Mouse (Mus musculus) c-Kit-positive CD71-negative TER-119-negative erythroid progenitor cells, embryonic 14.5 days (primary cell): ENCODE results near the gene Dmac2.
A peak's percentile ranks its signal among the peaks of the same experiment; 100 is the strongest.

Experiments used
- DNase-seq: peaks from one replicate; pipeline ENCODE4 v3.0.0-alpha.2; 2013; ENCODE audit warnings: low read depth

Gene Dmac2

DNA sequence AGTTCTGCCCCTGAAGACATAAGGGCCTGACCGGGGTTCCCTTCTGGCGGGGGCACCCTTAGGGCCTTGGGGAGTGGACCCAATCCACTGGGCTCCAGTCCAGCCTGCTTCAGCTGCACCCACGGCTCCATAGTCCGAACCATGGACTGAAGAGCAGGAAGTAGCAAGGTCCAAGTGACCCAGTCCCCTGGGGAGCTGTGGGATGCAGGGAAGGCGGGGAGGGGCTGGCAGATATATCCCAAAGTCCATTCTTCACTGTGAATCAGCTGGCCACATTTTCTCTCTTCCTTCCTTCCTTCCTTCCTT, 3.6 kb upstream of the Dmac2 start, which contains the start of gene Erich4:
TSS of gene Erich4 (minus strand) at position 187 of the 306 bp plus-strand sequence.
- no peak for DNase-seq

DNA sequence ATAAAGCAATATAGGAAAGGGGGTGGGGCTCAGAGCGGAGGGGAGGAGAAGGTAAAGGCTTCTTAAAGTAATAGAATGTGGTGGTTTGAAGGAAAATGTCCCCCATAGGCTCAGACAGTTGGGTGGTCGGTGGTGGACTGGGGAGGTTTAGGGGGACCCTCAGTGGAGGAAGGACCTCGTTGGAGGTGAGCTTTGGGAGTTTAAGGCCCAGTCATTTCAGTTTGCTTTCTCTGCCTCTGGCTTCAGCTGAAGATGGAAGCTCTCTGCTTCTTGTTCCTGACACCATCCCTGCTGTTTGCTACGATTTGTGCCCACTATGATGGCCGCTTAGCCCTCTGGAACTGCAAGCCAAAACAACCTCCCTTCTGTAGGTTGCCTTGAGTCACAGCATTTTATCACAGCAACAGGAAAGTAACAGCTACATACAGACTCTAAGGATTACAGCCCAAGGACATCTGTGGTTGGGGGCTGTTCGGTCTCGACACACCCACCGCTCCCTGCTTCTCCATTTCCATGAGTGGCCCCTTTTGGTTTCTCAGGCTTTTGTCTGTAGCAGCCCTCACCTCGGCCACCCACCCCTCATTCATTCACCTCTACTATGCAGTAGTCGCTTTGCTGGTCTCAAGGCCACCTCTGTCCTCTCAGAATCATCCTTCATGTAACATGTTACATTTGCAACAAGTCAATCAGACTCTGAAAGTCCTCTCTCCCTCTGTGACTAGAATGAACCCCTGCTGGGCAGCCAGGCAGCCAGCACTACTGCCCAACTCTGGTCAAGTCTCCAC, 1.6 kb upstream of the Dmac2 start:
- DNase-seq, result no peak

DNA sequence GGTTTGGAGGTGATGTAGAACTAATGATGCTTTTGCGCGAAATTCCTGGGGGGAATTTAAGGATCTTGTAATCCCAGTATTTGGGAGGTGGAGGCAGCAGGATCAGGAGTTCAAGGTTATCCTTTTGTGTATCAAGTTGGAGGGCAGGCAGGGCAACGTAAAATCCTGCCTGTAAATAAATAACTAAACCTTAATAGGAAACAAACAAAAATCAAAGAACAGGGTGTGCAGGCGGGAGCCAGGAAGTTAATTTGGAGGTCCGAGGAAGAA, 443 bp downstream of the Dmac2 start:
- no peak for DNase-seq

DNA sequence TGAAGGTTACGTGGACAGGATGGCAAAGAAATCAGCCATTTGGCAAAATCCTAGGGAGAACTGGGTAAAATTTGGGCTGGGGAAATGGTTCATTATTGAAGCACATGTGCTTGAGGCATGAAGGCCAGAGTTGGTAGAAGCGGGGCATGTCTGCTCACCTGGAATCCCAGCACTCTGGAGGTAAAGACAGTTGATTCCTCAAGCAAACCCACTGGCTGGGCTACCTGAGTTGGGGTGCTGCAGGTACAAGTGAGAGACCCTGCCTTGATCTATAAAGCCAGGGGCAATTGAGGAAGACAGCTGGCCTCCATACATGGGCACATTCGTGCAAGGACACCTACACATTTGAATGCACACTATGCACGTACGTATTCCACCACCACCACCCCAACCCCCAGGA, 887 bp downstream of the Dmac2 start:
- DNase-seq, result no peak

DNA sequence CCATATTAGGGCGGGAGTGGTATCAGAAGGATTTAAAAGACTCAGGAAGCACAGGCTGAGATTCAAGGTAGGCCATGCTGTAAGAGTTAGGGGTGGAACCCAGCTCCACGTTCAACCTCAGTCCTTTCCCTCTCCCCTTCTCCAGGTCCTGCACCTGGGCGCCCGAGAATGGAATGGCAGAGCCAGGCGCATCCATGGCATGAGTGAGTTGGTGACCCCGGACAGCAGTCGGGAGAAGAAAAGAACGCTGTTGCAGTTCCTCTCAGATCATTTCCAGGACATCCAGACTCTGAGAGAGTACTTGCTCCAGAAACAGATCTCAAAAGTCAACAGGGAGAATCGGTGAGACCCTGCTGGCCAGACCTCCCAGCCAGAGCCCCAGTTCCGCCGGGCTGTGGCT, 1.5 kb downstream of the Dmac2 start:
- no peak for DNase-seq

DNA sequence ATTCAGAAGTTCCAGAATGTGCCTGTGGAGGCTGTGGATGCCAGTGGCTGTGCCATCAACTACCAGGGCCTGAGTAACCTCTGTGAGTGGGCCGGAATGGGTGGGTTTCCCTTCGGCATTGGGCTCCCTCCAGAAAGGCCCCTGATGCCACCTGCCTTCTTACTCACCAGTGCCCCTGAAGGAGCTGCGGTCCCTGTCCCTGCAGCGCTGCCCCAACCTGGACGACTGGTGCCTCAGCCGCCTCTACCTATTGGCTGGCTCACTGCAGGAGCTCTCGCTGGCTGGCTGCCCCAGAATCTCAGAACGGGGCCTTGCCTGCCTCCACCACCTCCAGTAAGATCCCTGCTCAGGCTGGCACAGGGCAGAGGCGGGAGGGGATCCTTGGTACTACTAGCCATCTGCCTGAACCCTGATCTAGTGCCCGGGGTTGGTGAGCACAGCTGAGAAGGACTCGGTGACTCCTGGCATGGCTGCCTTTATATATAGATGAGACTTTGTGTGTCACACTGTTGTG, 4.7 kb downstream of the Dmac2 start:
- no peak for DNase-seq

DNA sequence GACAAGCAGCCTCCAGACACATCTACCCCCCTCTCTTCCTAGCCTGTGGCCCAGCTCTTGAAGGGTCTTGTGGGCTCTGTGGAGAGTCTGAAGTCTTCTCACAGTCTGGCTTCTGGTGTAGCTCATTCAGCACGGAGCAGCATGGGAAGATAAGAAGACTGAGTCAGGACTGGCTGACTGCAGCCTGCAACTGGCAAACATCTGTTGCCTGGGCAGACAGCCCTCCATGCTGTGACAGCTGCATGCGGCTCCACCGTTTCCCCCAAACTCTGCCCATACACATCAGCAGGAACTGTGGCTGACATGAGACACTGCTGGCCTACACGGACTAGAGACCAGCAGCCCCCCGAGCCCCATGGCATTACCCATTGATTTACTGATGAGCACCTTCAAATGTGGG, 5.6 kb downstream of the Dmac2 start:
- DNase-seq, result no peak

DNA sequence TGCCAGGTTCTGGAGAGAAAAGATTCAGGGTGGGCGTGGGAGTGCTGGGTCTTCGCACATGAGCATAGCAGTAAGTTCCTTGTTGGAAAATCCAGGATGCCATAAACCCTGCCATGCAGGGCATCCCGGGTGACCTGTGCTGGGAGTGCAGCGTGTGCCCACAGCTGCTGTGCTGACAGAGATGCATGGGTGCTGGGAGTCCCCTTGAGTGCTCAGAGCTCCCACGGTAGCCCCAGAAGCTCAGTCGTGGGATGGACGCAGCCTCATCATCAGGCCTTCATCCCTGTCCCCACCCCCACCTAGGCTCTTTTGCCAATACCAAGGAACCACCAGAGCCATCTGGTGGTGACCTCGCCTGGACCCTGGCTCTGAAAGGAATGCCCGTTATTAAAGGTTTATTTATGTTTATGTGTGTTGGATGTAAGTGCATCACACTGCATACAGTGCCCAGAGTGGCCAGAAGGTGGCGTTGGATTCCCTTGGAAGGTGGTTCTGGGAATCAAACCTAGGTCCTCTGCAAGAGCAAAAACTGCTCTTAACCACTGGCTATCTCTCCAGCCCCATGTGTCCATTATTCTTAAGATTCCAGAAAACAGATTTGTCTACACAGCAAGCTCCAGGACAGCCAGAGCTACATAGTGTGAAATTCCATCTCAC, 6.5 kb downstream of the Dmac2 start:
- DNase-seq, result peak; percentile 51

DNA sequence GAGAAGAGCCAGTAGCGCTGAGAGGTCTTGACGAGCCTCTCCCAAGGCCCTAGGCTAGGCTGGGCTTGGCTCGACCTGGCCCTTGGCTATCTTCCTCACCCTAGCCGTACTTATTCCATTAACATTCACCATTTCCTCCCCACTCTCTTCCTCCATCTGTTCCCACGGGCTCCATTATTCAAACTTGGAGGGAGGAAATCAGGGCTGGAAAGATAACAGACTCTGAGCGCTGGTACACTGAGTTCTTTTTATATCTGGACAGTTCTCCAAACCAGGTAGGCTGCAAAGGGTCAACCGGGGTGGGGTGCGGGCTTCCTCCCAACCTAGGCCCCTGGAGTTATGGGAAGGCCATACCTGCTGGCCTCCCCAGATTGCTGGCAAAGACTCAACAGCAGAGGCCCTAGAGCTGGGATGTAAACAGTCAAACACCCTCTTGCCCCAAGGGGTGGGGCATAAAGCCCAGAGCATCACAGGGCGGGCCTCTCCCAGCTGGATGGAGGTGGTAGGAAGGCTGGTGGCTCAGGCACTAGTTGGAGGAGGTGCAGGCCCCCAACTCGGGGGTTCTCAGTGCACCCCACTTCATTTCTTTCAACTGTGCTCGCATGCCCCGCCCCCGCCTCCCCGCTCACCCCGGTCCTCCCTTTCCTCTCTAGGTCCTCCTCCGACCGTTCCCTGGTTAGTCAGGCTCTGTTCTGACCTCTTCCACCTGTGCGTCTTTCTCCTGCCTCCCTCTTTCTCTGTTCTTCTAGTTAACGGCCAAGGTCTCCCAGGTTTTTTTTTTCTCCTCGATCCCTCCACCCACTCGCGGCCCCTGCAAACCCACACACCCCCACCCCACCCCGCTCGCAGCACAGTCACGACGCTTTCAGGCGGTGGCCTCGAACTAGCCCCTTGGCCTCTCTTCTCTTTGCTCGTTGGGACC, 7.6 kb downstream of the Dmac2 start, which contains the start of gene B3gnt8:
TSS of gene B3gnt8 (plus strand) at position 146 of the 922 bp plus-strand sequence.
- no peak for DNase-seq

DNA sequence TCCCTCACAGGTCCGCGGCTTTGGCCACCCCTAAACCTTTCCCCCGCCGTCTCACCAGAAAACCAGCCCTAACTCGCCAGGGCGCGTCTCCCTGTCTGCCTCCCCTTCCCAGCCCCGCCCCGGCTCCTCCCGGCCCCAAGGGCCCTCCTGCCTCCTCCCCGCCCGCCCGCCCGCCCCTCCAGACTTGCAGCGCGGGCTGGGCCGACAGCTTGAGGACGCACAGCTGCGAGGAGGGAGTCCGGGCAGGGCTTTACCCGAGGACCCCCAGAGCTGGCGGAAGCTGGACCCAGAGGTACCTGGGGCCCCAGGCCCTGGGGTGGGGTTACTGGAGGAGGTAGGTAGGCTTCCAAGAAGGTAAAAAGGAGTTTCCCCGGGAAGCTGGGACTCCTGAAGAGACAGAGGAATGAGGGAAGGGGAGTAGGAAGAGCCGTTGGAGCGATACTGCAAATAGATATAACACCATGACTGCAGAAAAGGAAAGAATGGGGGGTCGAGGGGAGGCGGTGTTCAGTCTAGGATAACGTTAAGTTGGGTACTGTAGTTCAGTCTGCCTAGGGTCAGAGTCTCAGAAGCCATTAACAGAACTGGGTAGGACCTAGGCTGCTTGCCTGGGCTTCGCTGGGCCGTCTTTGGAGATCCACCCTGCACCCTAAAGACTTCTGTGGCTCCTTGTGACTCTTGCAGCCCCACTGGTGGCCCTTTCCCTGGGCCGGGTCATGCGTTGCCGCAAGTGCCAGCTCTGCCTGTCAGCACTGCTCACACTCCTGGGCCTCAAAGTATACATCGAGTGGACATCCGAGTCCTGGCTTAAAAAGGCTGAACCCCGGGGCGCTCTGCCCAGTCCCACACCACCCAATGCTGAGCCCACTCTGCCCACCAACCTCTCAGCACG, 8.5 kb downstream of the Dmac2 start:
- DNase-seq, result no peak

DNA sequence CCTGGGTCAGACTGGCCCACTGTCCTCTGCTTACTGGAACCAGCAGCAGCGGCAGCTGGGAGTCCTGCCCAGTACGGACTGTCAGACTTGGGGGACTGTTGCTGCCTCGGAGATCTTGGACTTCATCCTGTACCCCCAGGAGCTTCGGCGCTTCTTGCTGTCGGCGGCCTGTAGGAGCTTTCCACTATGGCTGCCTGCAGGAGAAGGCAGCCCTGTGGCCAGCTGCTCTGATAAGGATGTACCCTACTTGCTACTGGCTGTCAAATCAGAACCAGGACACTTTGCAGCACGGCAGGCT, 9.1 kb downstream of the Dmac2 start:
- no peak for DNase-seq

DNA sequence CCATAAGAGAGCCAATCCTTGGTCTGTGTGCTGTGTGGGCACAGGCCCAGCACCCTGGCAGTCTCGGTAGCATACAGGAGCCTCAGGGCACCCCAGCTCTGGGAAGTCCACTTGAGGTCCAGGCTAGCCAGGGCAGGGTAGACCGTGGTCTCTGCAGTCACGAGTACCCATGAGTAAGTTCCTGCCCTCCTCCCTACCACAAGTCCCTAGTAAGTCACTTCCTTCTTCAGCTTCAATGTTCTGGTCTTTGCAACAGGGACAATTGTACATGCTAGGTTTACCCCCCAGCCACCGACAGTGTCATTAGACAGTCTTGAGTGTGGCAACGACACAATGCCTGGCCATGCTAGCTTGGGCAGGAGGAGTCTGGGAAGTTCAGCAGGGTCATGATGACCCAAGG, 13.5 kb downstream of the Dmac2 start:
- DNase-seq, result no peak

DNA sequence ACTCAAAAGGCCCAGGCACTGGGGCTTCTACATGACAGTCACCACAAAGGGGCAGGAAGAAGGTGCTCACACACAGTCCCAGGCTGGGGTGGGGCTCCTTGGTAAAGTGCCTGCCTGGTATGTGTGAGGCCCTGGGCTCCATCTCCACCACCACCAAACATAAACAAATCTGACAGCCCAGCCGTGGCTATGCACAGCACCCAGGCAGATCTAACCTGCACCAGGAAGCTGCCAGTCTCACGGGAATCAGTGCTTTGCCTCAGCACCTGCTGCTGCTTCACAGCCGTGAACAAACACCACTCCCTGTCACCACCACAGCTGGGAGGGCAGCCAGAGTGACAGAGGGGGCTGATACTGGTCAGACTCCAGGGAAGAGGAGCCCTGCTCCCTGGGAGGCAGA, 17.2 kb downstream of the Dmac2 start:
- DNase-seq, result no peak

DNA sequence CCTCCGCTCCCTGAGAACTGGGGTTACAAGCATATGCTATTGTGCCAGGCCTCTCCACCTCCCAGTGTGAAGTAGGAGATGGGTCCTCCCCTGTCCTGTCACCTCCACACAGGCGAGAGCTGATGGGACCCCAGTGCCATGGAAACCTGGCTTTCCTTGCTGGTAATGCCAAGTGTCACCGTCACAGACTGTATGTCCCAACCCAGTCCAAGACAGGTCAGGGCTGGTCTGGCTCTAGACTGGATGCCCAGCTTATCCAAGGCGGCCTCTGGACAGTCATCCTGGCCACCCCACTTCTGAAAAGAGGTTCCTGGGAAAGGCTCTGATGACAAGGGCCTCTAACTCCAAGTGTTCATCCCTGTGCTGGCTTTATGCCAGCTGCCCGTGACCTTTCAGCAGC, 17.9 kb downstream of the Dmac2 start:
- no peak for DNase-seq

DNA sequence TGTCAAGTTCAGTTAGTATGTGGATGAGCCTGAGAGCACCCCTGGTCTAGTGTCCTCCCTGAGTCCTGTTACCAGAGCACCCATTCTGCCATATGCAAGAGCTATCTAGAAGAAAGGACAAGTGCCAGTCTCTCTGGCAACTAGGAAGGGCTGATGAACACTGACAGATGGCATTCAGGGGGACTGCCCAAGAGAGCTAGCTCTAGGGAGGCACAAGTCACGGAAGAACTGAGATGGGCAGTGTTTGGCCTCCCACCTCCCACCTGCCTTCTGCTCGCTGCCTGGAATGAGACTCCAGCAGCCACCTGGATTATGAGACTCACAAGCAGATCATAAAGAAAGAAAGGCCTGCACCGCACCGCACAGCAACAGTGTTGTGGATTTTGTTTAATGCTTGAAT, 20.5 kb downstream of the Dmac2 start:
- no peak for DNase-seq

DNA sequence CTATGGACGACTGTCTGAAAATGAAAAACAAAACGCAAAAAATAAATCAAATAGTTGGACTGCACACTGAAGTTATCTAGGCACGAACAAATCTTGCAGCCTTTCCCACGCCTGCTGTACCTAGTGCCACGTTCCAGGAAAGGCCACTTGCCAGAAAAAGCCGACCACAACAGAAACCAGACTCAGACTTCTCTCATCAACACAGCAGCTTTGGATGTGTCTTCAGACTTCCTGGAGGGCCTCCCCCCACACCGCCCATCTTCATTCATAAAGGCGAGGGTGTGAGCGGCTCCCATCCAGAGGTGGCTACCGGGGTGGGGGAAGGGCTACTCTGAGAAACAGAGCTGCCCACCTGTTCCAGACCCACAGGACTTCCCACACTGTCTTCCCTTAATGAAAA, 24.9 kb downstream of the Dmac2 start:
- DNase-seq, result no peak

DNA sequence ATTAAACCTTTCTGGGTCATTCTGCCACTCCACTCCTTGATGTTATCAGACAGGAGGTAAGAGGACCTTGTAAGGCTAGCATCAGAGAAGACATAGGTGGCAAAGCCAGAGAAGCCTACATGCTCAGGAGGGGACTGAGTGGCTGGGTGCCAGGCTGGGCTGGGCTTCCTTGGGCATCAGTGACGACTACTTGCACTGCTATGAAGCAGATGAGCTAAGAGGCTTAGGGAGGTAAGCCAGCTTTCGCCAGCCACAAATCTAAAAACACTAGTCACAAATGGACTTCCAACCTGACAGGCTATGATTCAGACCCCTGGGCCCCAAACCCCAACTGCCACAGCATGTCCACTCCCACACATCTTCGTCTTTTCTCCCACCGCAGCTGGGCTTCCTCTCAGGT, 25.4 kb downstream of the Dmac2 start:
- DNase-seq, result no peak

DNA sequence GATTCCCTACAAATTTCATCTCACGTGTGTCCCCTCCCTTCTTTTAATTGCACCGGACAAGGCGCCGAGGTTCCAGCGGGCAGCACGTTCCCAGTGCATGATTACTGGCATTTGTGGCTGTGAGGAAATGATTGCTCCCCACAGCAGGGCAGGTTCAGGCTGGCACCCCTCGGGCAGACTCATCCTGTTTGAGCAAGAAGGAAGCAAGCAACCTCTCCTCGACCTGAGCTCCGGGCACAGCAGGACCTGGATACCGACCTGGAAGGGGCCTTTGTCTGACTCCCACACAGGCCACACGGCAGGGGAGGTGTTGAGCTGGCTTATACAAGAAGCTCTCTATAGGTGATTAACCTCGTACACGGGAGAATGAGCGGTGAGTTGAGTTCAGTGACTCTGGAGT, 25.9 kb downstream of the Dmac2 start:
- DNase-seq, result no peak

DNA sequence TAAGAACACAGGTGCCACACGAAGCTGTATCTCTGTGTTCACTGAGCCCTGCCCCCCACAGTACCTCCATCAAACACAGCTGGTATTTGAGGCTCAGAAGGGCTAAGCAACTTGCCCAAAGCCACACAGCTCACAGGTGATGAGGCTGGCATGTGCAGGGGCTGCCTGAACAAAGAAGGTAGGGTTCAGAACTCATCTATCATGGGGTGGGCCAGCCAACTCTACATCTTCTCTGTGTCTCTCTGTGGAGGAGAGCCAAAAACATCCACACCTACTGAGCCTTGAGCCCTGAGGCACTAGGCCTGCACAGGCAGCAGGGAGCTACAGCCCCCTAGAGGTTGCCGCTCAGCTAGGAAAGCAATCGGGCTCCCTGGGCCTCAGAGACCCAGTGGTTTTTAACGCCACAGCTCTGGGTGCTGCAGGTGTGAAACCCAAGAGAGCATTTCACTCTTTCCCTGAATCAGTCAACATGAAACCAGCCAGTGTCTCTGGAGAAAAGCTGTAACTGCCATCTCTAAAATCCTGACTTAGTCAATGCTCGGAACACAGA, 28.4 kb downstream of the Dmac2 start:
- DNase-seq, result no peak

DNA sequence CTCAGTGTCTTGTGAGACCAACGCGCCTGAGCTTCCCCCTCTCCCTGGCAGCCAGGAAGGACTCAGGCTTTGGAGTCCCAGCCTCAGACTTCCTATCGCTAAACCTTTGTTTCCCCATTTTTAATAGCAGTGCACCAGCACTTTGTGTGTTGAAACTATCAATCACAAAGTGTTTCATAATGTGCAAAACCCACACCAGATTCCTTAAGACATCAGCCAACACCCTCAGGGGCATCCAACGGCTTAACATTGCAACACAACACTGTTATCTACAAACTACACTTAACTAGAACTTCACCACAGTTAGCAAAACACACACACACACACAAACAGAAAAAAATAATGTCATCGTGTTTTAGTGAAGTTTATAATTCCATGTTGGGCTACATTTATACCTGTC, 30.6 kb downstream of the Dmac2 start:
- no peak for DNase-seq

DNA sequence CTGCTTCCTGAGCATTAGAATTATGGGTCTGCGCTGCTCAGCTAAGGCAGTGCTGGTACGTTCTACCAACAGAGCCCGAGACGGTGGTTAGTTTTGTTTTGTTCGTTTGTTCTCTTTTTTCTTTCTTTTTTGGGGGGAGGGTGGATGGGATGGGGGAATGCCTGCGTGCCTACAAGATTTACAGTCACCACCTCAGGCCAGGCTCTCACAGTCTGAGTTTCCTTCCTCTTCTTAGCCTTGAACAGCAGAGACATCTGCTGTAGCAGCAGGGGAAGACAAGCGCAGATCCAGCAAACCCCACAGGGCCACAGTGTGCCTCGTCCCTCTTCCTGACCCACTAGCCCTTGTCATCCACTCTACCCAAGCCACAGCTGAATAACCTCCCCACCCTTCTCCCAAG, 32.1 kb downstream of the Dmac2 start:
- no peak for DNase-seq

DNA sequence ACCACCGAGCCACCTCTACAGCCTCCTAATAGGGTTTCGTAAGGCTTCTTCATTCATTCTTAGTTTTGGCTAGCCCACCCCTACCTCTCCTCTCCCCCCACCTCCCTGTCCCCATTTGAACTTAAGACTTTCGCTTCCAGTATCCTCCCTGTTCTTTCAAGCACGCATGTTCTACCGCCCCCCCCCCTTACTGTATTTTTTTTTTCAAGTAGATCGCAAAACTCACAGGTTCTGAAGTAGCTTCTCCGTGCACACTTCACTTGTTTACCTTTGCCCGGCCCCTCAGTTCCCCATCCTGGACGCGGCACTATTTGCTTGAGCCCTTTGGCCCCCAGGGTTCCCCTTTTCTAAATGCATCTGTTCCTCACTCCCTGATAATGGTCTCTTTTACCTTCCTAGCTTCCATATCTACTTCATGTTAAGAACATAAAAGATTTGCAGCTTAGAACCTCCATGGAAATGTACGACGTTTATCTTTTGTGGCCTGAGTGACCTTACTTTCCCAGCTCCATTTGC, 33.1 kb downstream of the Dmac2 start:
- DNase-seq, result no peak
